Mouse (Mus musculus) CH12F3 (cell line): Measurements from ENCODE around the gene Lef1.

Source experiments
- in situ Hi-C: fragments of 300-500 bp; cut with MboI; formaldehyde crosslinking; loops from 2 replicates; pipeline ENCODE4 v1.14.3; 2020; ENCODE audit warnings: low sequenced_read_pairs

Lef1 gene

DNA sequence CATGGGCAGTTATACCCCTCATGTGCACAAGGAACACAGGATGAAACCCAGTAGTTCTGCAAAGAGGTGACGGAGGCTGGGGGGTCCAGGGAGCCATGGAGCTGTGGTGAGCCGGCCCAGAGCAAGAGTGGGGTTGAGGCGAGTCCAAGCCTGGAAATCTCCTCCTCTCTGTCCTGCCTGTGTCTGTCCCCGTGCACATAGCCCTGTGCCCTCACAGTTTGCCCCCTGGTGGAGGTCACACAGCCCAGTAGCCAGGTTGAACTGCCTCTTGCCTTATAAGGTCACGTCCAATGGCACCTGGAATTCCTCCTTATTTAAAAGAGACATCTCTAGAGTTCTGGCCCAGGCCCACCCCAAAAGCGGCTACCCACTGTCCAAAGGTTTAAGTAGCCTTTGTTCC is 137.2 kb downstream of the Lef1 start:
- in situ Hi-C loops: loop anchor here (10.0 kb wide), 1 partner anchor 363 kb away; no protein-coding TSS in a partner anchor

DNA sequence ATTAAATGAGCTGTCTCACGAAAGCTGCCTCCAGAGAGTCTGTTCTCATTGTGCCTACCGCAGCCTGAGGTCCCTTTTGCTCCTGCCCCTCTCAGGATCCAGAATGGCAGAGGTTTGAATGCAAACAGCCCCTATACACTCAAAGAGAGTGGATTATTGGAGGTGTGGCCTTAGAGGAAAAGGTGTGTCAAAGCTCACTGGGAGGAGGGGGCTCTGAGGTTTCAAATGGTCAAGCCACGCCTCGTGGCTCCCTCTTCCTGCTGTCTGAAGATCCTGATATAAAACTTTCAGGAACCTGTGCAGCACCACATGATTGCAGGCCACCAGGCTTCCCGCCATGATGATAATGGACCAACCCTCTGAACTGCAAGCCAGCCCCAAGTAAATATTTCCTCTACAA is 137.6 kb downstream of the Lef1 start:
- in situ Hi-C loops: loop anchor here (10.0 kb wide), 1 partner anchor 363 kb away; no protein-coding TSS in a partner anchor

DNA sequence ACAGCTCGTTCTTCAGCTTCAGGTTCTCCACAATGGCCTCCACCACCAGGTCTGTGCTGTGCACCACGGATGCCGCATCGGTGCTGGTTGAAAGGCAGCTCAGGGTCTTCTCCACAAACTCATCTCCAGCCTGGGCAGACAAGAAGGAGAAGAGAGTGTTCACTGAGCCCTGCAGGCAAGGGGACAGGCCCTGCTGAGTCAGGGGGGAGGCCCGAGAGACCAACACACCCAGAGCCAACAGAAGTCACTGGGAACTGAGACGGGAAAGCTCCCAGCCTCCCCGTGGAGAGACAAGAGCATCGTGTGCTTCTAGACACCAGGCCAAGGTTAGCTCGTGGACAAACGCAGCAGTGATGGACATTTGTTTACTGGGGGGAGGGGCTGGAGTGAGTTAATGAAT is 138.2 kb downstream of the Lef1 start:
- in situ Hi-C loops: loop anchor here (10.0 kb wide), 1 partner anchor 364 kb away; no protein-coding TSS in a partner anchor

- in situ Hi-C loops: no loop called here
These were observed 140.0 kb downstream of the Lef1 start for GRCm38 (mm10) chr3:131250283-131250682.

- in situ Hi-C loops: no loop called here
These were observed 140.7 kb downstream of the Lef1 start for GRCm38 (mm10) chr3:131250978-131251377.

DNA sequence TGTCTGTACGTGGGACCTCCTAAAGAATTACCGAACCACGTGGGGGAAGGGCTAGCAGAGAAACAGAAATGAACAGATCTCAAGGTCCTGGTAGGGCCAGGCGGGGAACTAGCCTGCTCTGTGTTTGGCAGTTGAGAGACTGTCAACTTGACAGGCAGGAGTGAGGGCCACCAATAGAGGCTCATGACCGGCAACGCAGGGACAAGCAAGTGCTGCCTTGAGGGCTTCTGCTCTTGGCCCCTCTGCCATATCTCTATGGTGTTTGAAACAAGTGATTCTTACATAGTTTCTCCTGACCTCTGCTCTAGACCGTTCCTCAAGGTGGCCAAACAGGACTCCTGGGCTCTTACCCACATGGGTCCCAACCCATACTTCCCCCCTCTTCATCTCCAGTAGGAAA is 141.3 kb downstream of the Lef1 start:
- in situ Hi-C loops: no loop called here

GRCm38 (mm10) chr3:131254991-131255390 is 144.7 kb downstream of the Lef1 start:
- in situ Hi-C loops: no loop called here

- in situ Hi-C loops: no loop called here
These were observed 145.2 kb downstream of the Lef1 start for GRCm38 (mm10) chr3:131255399-131255981.

- in situ Hi-C loops: no loop called here
These were observed 148.7 kb downstream of the Lef1 start for GRCm38 (mm10) chr3:131258921-131259320.

- in situ Hi-C loops: no loop called here
These were observed 149.2 kb downstream of the Lef1 start for GRCm38 (mm10) chr3:131259392-131259965.

DNA sequence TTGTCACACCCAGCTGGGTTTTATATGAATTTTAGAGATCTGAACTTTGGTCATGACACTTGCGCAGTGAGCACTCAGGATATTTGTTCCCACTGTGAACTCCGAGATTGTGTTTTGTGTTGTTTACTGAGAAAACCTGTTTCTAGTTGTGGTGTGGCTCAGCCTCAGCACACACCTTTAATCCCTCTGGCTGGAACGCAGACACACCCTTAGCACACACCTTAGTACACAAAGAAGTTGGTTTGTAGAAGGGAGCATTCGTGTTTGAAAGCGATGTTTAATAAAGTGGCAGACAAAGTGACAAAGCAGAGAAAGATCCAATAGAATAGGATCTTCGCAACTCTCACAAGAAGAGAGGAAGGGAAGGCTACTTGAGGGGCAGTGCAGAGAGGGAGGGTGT is 150.1 kb downstream of the Lef1 start:
- in situ Hi-C loops: no loop called here

DNA sequence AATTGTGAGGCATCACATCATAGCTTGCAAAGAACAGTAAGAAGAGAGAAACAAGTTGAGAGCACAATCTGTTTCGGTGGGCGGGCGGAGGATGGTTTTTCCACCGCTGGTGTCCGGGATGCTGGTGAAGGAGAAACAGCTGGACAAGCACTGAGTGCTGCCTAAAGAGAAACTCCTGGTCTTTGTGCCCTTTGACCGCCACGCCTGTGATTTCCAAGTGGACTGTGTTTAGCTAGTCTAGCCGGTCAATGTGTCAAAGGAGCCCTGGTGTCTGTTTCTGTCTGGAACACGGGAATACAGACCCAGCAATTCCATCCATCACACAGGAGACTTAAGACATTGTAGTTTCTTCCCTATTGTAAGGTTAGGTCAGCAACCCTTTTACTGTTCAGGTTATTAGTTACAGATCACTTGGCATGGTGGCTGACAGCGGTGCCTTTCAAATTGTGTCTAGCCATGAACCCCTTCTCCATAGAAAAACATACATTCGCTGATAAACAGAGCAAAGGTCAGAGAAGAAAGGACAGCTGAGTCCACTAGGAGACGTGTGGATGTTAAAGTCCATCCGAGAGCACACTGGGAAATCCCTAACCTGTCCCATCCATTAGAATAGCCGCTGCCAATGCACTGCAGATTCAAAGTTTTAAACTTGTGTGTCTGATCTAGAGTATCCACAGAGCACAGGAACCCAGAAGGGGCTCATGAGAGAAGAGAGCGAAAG is 153.7 kb downstream of the Lef1 start:
- in situ Hi-C loops: no loop called here

GRCm38 (mm10) chr3:131265516-131265915 is 155.2 kb downstream of the Lef1 start:
- in situ Hi-C loops: no loop called here

DNA sequence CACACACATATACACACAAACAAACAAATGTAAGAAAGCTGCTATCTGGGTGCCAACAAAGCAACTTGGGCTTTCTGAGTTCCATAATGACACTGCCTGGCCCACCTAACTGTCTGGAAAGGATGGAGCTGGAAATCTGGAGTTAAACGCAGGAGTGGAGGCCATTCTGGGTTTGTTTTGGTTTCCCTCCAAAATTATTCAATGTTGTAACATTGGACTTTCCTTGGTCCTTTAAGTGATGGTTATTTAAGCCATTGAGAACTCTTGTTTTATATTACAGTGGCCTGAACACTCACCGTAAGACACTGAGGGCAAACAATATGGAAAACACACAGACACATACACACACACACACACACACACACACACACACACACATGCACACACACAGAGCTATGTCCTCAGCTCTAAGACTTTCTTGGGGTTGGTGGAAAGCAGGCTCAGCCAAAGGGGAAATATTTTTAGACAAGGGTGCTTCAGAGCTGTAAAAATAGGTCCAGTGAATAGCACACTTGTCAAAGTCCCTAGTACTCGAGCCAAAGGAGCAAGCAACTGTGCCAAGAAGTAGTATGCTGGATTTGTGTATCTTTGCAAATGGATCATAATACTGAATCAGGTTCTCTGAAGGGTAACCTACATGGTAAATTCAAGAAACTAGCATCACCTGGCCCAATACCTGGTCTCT is 156.2 kb downstream of the Lef1 start:
- in situ Hi-C loops: no loop called here

- in situ Hi-C loops: no loop called here
These were observed 160.1 kb downstream of the Lef1 start for GRCm38 (mm10) chr3:131270381-131270780.

- in situ Hi-C loops: no loop called here
These were observed 160.9 kb downstream of the Lef1 start for GRCm38 (mm10) chr3:131271157-131271556.

DNA sequence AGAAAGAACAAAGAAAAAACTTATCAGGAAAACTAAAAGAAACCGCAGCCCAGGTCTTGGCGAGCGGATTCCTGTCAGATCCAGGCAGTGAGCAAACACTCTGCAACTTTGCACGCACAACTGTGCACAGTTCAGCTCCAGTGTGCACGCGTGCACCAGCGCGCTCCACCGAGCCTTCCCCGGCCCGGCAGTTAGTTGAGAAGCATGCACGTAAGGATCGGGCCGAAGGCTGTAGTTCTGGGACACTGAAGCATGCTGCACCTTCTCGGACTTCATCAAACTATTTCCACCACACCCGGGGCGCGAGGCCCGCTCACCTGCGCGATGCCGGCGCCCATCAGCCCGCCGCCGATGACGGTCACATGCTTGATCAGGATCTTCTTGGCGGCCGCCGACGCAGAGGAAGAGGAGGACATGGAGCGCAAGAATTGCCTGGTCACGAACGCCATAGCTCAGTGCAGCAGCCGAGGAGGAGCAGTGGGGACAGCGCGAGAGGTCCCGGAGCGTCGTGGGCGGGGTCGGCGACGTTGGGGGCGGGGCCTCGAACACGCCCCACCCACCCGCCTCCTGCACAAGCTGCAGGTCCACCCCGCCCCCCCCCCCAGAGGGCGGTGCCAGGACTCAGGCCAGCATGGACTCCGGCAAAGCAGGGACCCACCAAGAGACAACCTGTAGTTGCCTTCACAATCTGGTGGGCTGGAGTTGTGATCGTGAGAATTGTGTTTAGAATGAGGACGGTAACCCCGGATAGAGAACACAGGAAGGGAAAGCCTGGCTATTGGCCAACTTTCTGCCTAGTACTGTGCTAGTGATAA is 161.5 kb downstream of the Lef1 start, which contains the start of gene Hadh:
Gene Hadh (minus strand): TSS at position 543 of the 815 bp plus-strand sequence.
- in situ Hi-C loops: no loop called here

DNA sequence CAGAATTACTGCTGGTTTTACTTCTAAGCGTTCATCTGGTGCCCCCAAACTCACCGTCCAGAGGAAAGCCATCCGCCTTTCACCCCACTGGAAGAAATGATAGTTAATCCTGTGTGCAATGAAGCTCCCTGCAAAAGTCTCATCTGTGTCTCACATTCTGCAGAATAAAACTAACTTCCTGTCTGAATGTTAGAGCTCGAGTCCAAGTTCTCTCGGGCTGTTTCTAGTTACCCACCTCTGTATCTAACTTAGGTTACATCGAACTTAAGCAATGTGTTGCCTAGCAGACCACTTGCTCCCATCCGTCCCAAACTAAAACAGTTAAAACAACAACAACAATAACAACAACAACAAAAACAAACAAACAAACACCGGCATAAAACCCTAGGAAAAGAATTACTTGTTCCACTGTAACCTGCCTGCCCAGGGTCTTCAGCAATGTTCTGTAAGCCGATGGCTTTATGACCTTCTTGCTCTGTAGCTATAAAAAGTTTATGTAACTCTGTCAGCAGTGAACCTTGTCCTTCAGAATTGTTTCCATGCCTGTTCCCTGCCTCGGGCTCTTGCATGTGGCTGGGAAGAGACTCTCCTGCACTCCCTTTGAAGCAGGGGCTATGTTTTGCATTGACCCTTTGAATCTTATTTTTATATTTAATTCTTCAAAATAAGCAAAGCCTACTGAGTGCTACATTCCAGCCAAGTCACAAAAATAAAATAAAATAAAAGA is 162.3 kb downstream of the Lef1 start:
- in situ Hi-C loops: no loop called here
